Mouse (Mus musculus) heart, postnatal 14 days (tissue): Measurements from ENCODE around the gene Knop1. TPM values are rescaled to one million over a fixed set of nuclear protein-coding genes. Genes with fewer than 3 reads are reported as not detected.

Experiments used
- DNase-seq, 2 experiments: peaks; one replicate each; pipeline ENCODE4 v3.0.0; 2021 to 2022
- intact Hi-C: fragments of 180-260 bp; cut with DNase I; formaldehyde crosslinking; loops from one replicate; pipeline ENCODE4 v1.15.1; 2025
- long read RNA-seq, 2 experiments: library from polyadenylated mRNA; stranded (forward); transcript quantifications; one replicate each; pipeline ENCODE4 v2.0.0; 2021
- total RNA-seq, 2 experiments: library from RNA; stranded (reverse); gene quantifications; 2 replicates each; pipeline ENCODE4 v1.2.3; 2021

Gene Knop1
- 10 to 100 TPM; 16.9 to 18.4 TPM for total RNA-seq
- long read RNA-seq, experiment 1, full-length matches to known transcripts, result 32 of 43 reads
- long read RNA-seq, experiment 1, partial matches to known transcripts, result 7 of 43 reads
- long read RNA-seq, experiment 1, other reads (novel, unspliced or antisense), result 4 of 43 reads
- long read RNA-seq, experiment 2, full-length matches to known transcripts, result 21 of 28 reads
- long read RNA-seq, experiment 2, partial matches to known transcripts, result 2 of 28 reads
- long read RNA-seq, experiment 2, other reads (novel, unspliced or antisense), result 5 of 28 reads

- intact Hi-C loops, result loop anchor here (1.0 to 5.0 kb wide), 2 partner anchors 71 to 139 kb away; partner anchors contain the start of gene Gprc5b
- DNase-seq, result no peak
Observed at GRCm38 (mm10) chr7:118855877-118856304, at the start of gene Knop1. TSS of gene Knop1 (minus strand) at chr7:118856254.

- intact Hi-C loops, result no loop called here
- no peak for DNase-seq
Observed at GRCm38 (mm10) chr7:118904530-118904929, 48.5 kb upstream of the Knop1 start.

- intact Hi-C loops, result no loop called here
- no peak for DNase-seq
Observed at GRCm38 (mm10) chr7:118903879-118904278, 47.8 kb upstream of the Knop1 start.

GRCm38 (mm10) chr7:118902944-118903343 lies 46.9 kb upstream of the Knop1 start:
- DNase-seq, result peak; percentile 30 to 31

GRCm38 (mm10) chr7:118900090-118900489 lies 44.0 kb upstream of the Knop1 start:
- no peak for DNase-seq
- intact Hi-C loops, result no loop called here

More at GRCm38 (mm10) chr7:118902944-118903343, 46.9 kb upstream of the Knop1 start:
- intact Hi-C loops, result no loop called here

GRCm38 (mm10) chr7:118898063-118898462 lies 42.0 kb upstream of the Knop1 start:
- intact Hi-C loops, result no loop called here
- no peak for DNase-seq

- no peak for DNase-seq
- intact Hi-C loops, result no loop called here
Observed at GRCm38 (mm10) chr7:118895469-118896450, 39.7 kb upstream of the Knop1 start.

GRCm38 (mm10) chr7:118889046-118889680 lies 33.1 kb upstream of the Knop1 start:
- intact Hi-C loops, result no loop called here
- DNase-seq, result peak in 1 of 2 experiments; percentile 7

GRCm38 (mm10) chr7:118887303-118888055 lies 31.4 kb upstream of the Knop1 start:
- intact Hi-C loops, result no loop called here
- DNase-seq, result no peak

GRCm38 (mm10) chr7:118884969-118885368 lies 28.9 kb upstream of the Knop1 start:
- DNase-seq, result no peak
- intact Hi-C loops, result no loop called here

GRCm38 (mm10) chr7:118883957-118884356 lies 27.9 kb upstream of the Knop1 start:
- no peak for DNase-seq
- intact Hi-C loops, result no loop called here

GRCm38 (mm10) chr7:118879466-118880029 lies 23.5 kb upstream of the Knop1 start:
- no peak for DNase-seq
- intact Hi-C loops, result no loop called here

- intact Hi-C loops, result no loop called here
- DNase-seq, result no peak
Observed at GRCm38 (mm10) chr7:118865362-118865761, 9.3 kb upstream of the Knop1 start.

- DNase-seq, result no peak
- intact Hi-C loops, result loop anchor here (5.0 kb wide), 1 partner anchor 69 kb away; no protein-coding TSS in a partner anchor
Observed at GRCm38 (mm10) chr7:118858640-118859039, 2.6 kb upstream of the Knop1 start.

- DNase-seq, result peak; percentile 91 to 95
Observed at GRCm38 (mm10) chr7:118855171-118855876, 730 bp downstream of the Knop1 start, which contains the start of gene Iqck. TSS of gene Iqck (plus strand) at chr7:118855752.

GRCm38 (mm10) chr7:118854606-118855005 lies 1.4 kb downstream of the Knop1 start:
- no peak for DNase-seq

More at GRCm38 (mm10) chr7:118855171-118855876, 730 bp downstream of the Knop1 start, which contains the start of gene Iqck:
- intact Hi-C loops, result loop anchor here (1.0 to 5.0 kb wide), 2 partner anchors 72 to 140 kb away; partner anchors contain the start of gene Gprc5b

GRCm38 (mm10) chr7:118852611-118853010 lies 3.4 kb downstream of the Knop1 start:
- no peak for DNase-seq
- intact Hi-C loops, result loop anchor here (5.0 kb wide), 1 partner anchor 85 kb away; no protein-coding TSS in a partner anchor

More at GRCm38 (mm10) chr7:118854606-118855005, 1.4 kb downstream of the Knop1 start:
- intact Hi-C loops, result loop anchor here (1.0 to 5.0 kb wide), 3 partner anchors 73 to 141 kb away; partner anchors contain the start of gene Gprc5b

GRCm38 (mm10) chr7:118851571-118851970 lies 4.5 kb downstream of the Knop1 start:
- peak in 1 of 2 experiments; percentile 31 for DNase-seq
- intact Hi-C loops, result loop anchor here (5.0 kb wide), 1 partner anchor 84 kb away; no protein-coding TSS in a partner anchor
